Mouse (Mus musculus): Measurements from ENCODE around the gene Nr4a3. TPM values are rescaled to one million over a fixed set of nuclear protein-coding genes. Genes with fewer than 3 reads are reported as not detected.

Nr4a3 gene
- total and polyA plus RNA-seq, 3 experiments = 0.17 TPM; not detected in 2

- DNase-seq (ENCODE audit: low read depth, low spot score) = peak; percentile 56
- no peak for TF ChIP-seq GABPA (IDR thresholded peaks at IDR 0.05; ENCODE audit: low read depth, low read length)
- peak; percentile 67 for TF ChIP-seq GATA1 (IDR thresholded peaks at IDR 0.05; ENCODE audit: low read depth, low read length)
- no peak for TF ChIP-seq CHD1 (IDR thresholded peaks at IDR 0.05; ENCODE audit: low read depth, low read length)
- TF ChIP-seq EP300 (IDR thresholded peaks at IDR 0.05; ENCODE audit: low read depth in 1 of 2, low read length in 2 of 2) = peak; percentile 46 to 66; a peak in 3 of 4 replicates
- no peak for TF ChIP-seq ZNF384 (IDR thresholded peaks at IDR 0.05; ENCODE audit: low read depth, low read length)
- no peak for TF ChIP-seq E2F4 (IDR thresholded peaks at IDR 0.05; ENCODE audit: borderline replicate concordance, low read depth, low read length)
- no peak for TF ChIP-seq USF1 (IDR thresholded peaks at IDR 0.05; ENCODE audit: low read depth, low read length)
- peak; percentile 40; the same call in 1 of the 2 replicates for TF ChIP-seq TAL1 (IDR thresholded peaks at IDR 0.05; ENCODE audit: low read length)
- peak; percentile 67 for TF ChIP-seq TCF12 (IDR thresholded peaks at IDR 0.05; ENCODE audit: low read depth, low read length)
- TF ChIP-seq ZC3H11A (IDR thresholded peaks at IDR 0.05; ENCODE audit: low read depth, low read length) = no peak
- no peak for TF ChIP-seq RCOR1 (IDR thresholded peaks at IDR 0.05; ENCODE audit: low read depth, low read length)
- TF ChIP-seq SIN3A (IDR thresholded peaks at IDR 0.05; ENCODE audit: low read length) = no peak
- no peak for TF ChIP-seq KAT2A (conservative IDR thresholded peaks at IDR 0.05; ENCODE audit: low read depth, low read length)
- TF ChIP-seq HCFC1 (IDR thresholded peaks at IDR 0.05; ENCODE audit: low read depth, low read length) = no peak
- no peak for TF ChIP-seq ZMIZ1 (IDR thresholded peaks at IDR 0.05; ENCODE audit: low read depth, low read length)
- no peak for TF ChIP-seq ETS1 (IDR thresholded peaks at IDR 0.05; ENCODE audit: low read depth, low read length)
- no peak for TF ChIP-seq MAX (IDR thresholded peaks at IDR 0.05; ENCODE audit: low read length)
- TF ChIP-seq MYC (IDR thresholded peaks at IDR 0.05; ENCODE audit: low read depth, low read length) = no peak
- Histone ChIP-seq H3K9me3 (replicated peaks; ENCODE audit: insufficient read depth, low read length) (no peaks in the 10 kb centered on the region), H3K4me1 (ENCODE audit: control insufficient read depth in 1 of 2, insufficient read depth in 2 of 2, low read length in 2 of 2) (peaks cover 0 to 11% of the 10 kb centered on the region in 2 experiments; a peak in 2 of 4 replicates), H3K4me3 (ENCODE audit: control insufficient read depth in 1 of 2, insufficient read depth in 1 of 2, low read depth in 2 of 2, low read length in 2 of 2) (no peak overlapping the region), H3K9ac (ENCODE audit: control insufficient read depth, low read depth, low read length, poor library complexity, severe bottlenecking) (no peak overlapping the region), H3K79me2 (ENCODE audit: control insufficient read depth, insufficient read depth, low read length, poor library complexity) (no peaks in the 10 kb centered on the region), H3K36me3 (ENCODE audit: control insufficient read depth in 1 of 2, insufficient read depth in 2 of 2, low read length in 2 of 2) (peaks cover 0 to 6% of the 10 kb centered on the region in 2 experiments; a peak in 2 of 4 replicates), H3K27me3 (ENCODE audit: control insufficient read depth in 1 of 2, insufficient read depth in 2 of 2, low read length in 2 of 2) (no peaks in the 10 kb centered on the region; a peak in 1 of 4 replicates), H3K27ac (ENCODE audit: control insufficient read depth, low read depth, low read length) (no peak overlapping the region)
Measured at GRCm38 (mm10) chr4:48086609-48087008, 41.7 kb downstream of the Nr4a3 start.

GRCm38 (mm10) chr4:48087497-48087896 lies 42.5 kb downstream of the Nr4a3 start:
- H3K4me1 ChIP-seq (ENCODE audit: control insufficient read depth in 1 of 2, insufficient read depth in 2 of 2, low read length in 2 of 2) = peaks cover 0 to 11% of the 10 kb centered on the region in 2 experiments; a peak in 2 of 4 replicates
- TF ChIP-seq MEF2A (IDR thresholded peaks at IDR 0.05; ENCODE audit: extremely low read depth, insufficient replicate concordance, low read depth, low read length, poor library complexity, severe bottlenecking) (no peak), NELFE (IDR thresholded peaks at IDR 0.05; ENCODE audit: low read depth, low read length) (no peak), E2F4 (IDR thresholded peaks at IDR 0.05; ENCODE audit: borderline replicate concordance, low read depth, low read length) (no peak), RAD21 (IDR thresholded peaks at IDR 0.05; ENCODE audit: low read depth, low read length) (no peak), KAT2A (conservative IDR thresholded peaks at IDR 0.05; ENCODE audit: low read depth, low read length) (no peak)
- peaks cover 0 to 6% of the 10 kb centered on the region in 2 experiments; a peak in 2 of 4 replicates for H3K36me3 ChIP-seq (ENCODE audit: control insufficient read depth in 1 of 2, insufficient read depth in 2 of 2, low read length in 2 of 2)
- no peak overlapping the region for H3K9ac ChIP-seq (ENCODE audit: control insufficient read depth, low read depth, low read length, poor library complexity, severe bottlenecking)
- DNase-seq (ENCODE audit: low read depth, low spot score) = no peak
- H3K9me3 ChIP-seq (replicated peaks; ENCODE audit: insufficient read depth, low read length) = no peaks in the 10 kb centered on the region
- no peak overlapping the region for H3K27ac ChIP-seq (ENCODE audit: control insufficient read depth, low read depth, low read length)
- H3K27me3 ChIP-seq (ENCODE audit: control insufficient read depth in 1 of 2, insufficient read depth in 2 of 2, low read length in 2 of 2) = no peaks in the 10 kb centered on the region; a peak in 1 of 4 replicates
- no peak overlapping the region for H3K4me3 ChIP-seq (ENCODE audit: control insufficient read depth in 1 of 2, insufficient read depth in 1 of 2, low read depth in 2 of 2, low read length in 2 of 2)
- H3K79me2 ChIP-seq (ENCODE audit: control insufficient read depth, insufficient read depth, low read length, poor library complexity) = no peaks in the 10 kb centered on the region

Data from MEL (cell line).